Mouse (Mus musculus) lung, embryonic 15.5 days (tissue): Measurements from ENCODE around the gene Leap2. TPM values are rescaled to one million over a fixed set of nuclear protein-coding genes. Genes with fewer than 3 reads are reported as not detected.
"Not testable (repeated sequence)": the region's sequence is repeated elsewhere in the genome, so short reads cannot be mapped to it uniquely, and the experiment has no call there.

Experiments
- ATAC-seq: fragments of 200-750 bp; cut with Nextera tagmentation; 2 replicates; pipeline ENCODE4 v1.8.0; 2017; ENCODE audit warnings: moderate number of reproducible peaks, borderline replicate concordance; ENCODE audit not compliant: low FRiP score, low TSS enrichment; ENCODE audit errors: extremely low read depth
- H3K27ac ChIP-seq: fragments of 300-500 bp; sonication (generic); 2 replicates; pipeline ENCODE4 v1.5.1; 2015; ENCODE audit warnings: moderate library complexity, mild to moderate bottlenecking, inconsistent platforms
- H3K27me3 ChIP-seq: fragments of 300-500 bp; sonication (generic); 2 replicates; pipeline ENCODE4 v1.6.1; 2015; ENCODE audit warnings: inconsistent platforms
- H3K36me3 ChIP-seq: fragments of 300-500 bp; sonication (generic); 2 replicates; pipeline ENCODE4 v1.6.1; 2015; ENCODE audit warnings: inconsistent platforms
- H3K4me1 ChIP-seq: fragments of 300-500 bp; sonication (generic); 2 replicates; pipeline ENCODE4 v1.6.1; 2015; ENCODE audit warnings: inconsistent platforms
- H3K4me2 ChIP-seq: fragments of 300-500 bp; sonication (generic); 2 replicates; pipeline ENCODE4 v1.6.1; 2015; ENCODE audit warnings: inconsistent platforms, mild to moderate bottlenecking, moderate library complexity
- H3K4me3 ChIP-seq: fragments of 300-500 bp; sonication (generic); 2 replicates; pipeline ENCODE4 v1.5.1; 2015; ENCODE audit warnings: mild to moderate bottlenecking, inconsistent platforms
- H3K9ac ChIP-seq: fragments of 300-500 bp; sonication (generic); 2 replicates; pipeline ENCODE4 v1.6.1; 2015; ENCODE audit warnings: inconsistent platforms
- H3K9me3 ChIP-seq: fragments of 300-500 bp; sonication (generic); 2 replicates; pipeline ENCODE4 v1.6.1; 2016; ENCODE audit warnings: inconsistent platforms
- WGBS: fragments of 180-500 bp; shearing (Covaris S2); methylation state at CpG from one replicate; pipeline ENCODE4 v1.1.7; 2015; 5-methylcytosine and 5-hydroxymethylcytosine counted together
- polyA plus RNA-seq: library from polyadenylated mRNA; unstranded; fragments of >200 nt; fragmentation: Nextera tagmentation; extraction: Ambion mirVana; gene quantifications from 2 replicates; pipeline ENCODE4 v1.2.1, GENCODE M21; 2015

Leap2 gene
- polyA plus RNA-seq, 1 experiment from 2014 or later: not detected

GRCm38 (mm10) chr11:53435504-53435903 lies 12.5 kb upstream of the Leap2 start:
- H3K4me2 ChIP-seq: no peak overlapping the region
- H3K27me3 ChIP-seq: no peaks in the 10 kb centered on the region
- WGBS: 81% methylated on average over 8 of the region's 8 CpGs
- no peak overlapping the region for H3K27ac ChIP-seq
- no peak overlapping the region for H3K9ac ChIP-seq
- H3K4me3 ChIP-seq: no peak overlapping the region
- H3K4me1 ChIP-seq: peaks cover 3% of the 10 kb centered on the region; the same call in 1 of the 2 replicates
- no peaks in the 10 kb centered on the region for H3K9me3 ChIP-seq
- no peaks in the 10 kb centered on the region for H3K36me3 ChIP-seq
- no peak for ATAC-seq

- Histone ChIP-seq H3K4me2 (no peak overlapping the region), H3K9me3 (no peaks in the 10 kb centered on the region), H3K9ac (no peak overlapping the region), H3K36me3 (peaks cover 8% of the 10 kb centered on the region; the same call in 1 of the 2 replicates), H3K4me3 (no peak overlapping the region), H3K27ac (no peak overlapping the region), H3K4me1 (peaks cover 13% of the 10 kb centered on the region), H3K27me3 (no peaks in the 10 kb centered on the region)
- no peak for ATAC-seq
- WGBS: 48% methylated on average over 6 of the region's 6 CpGs
Observed at GRCm38 (mm10) chr11:53433057-53433456, 10.1 kb upstream of the Leap2 start.

- Histone ChIP-seq H3K9me3 (no peaks in the 10 kb centered on the region), H3K36me3 (peaks cover 14% of the 10 kb centered on the region; the same call in 1 of the 2 replicates), H3K4me1 (peaks cover 13% of the 10 kb centered on the region), H3K4me3 (peak overlapping the region; percentile 80), H3K27ac (peak overlapping the region; percentile 37), H3K9ac (peak overlapping the region; percentile 23), H3K4me2 (peak overlapping the region; percentile 83), H3K27me3 (no peaks in the 10 kb centered on the region)
- peak; percentile 28 for ATAC-seq
- WGBS: 12% methylated on average over 9 of the region's 9 CpGs
Observed at GRCm38 (mm10) chr11:53431347-53432056, 8.5 kb upstream of the Leap2 start.

GRCm38 (mm10) chr11:53430670-53431346 lies 7.8 kb upstream of the Leap2 start, which contains the start of the genes Uqcrq and Gdf9:
TSS of gene Uqcrq (minus strand) at chr11:53430831.
TSS of gene Gdf9 (plus strand) at chr11:53431023.
- Histone ChIP-seq H3K36me3 (peaks cover 14% of the 10 kb centered on the region; the same call in 1 of the 2 replicates), H3K4me2 (peak within 1 kb of the TSS; percentile 83), H3K27ac (peak within 1 kb of the TSS; percentile 43), H3K9me3 (no peaks in the 10 kb centered on the region), H3K9ac (peak within 1 kb of the TSS; percentile 81), H3K4me1 (peaks cover 13% of the 10 kb centered on the region), H3K4me3 (peak within 1 kb of the TSS; percentile 80), H3K27me3 (no peaks in the 10 kb centered on the region)
- WGBS: under 1% methylated on average over 44 of the region's 44 CpGs
- peak; percentile 95 for ATAC-seq

- no peaks in the 10 kb centered on the region for H3K27me3 ChIP-seq
- peak overlapping the region; percentile 81 for H3K9ac ChIP-seq
- peaks cover 14% of the 10 kb centered on the region; the same call in 1 of the 2 replicates for H3K36me3 ChIP-seq
- under 1% methylated on average over 34 of the region's 34 CpGs for WGBS
- ATAC-seq: peak; percentile 29
- peaks cover 13% of the 10 kb centered on the region for H3K4me1 ChIP-seq
- no peaks in the 10 kb centered on the region for H3K9me3 ChIP-seq
- H3K4me3 ChIP-seq: peak overlapping the region; percentile 80
- peak overlapping the region; percentile 43 for H3K27ac ChIP-seq
- H3K4me2 ChIP-seq: peak overlapping the region; percentile 83
Observed at GRCm38 (mm10) chr11:53430300-53430669, 7.3 kb upstream of the Leap2 start.

GRCm38 (mm10) chr11:53429182-53429581 lies 6.2 kb upstream of the Leap2 start:
- H3K9ac ChIP-seq: no peak overlapping the region

GRCm38 (mm10) chr11:53428716-53429057 lies 5.7 kb upstream of the Leap2 start:
- H3K9ac ChIP-seq: no peak overlapping the region
- no peak overlapping the region for H3K4me3 ChIP-seq
- ATAC-seq: no peak
- H3K27ac ChIP-seq: no peak overlapping the region
- H3K36me3 ChIP-seq: peaks cover 14% of the 10 kb centered on the region; the same call in 1 of the 2 replicates
- no peak overlapping the region for H3K4me2 ChIP-seq
- no peaks in the 10 kb centered on the region for H3K9me3 ChIP-seq
- H3K27me3 ChIP-seq: no peaks in the 10 kb centered on the region
- peaks cover 13% of the 10 kb centered on the region for H3K4me1 ChIP-seq
- WGBS: 92% methylated on average over 5 of the region's 5 CpGs

More at GRCm38 (mm10) chr11:53429182-53429581, 6.2 kb upstream of the Leap2 start:
- Histone ChIP-seq H3K27me3 (no peaks in the 10 kb centered on the region), H3K4me2 (peak overlapping the region; percentile 83), H3K36me3 (peaks cover 14% of the 10 kb centered on the region; the same call in 1 of the 2 replicates), H3K9me3 (no peaks in the 10 kb centered on the region), H3K4me3 (peak overlapping the region; percentile 80; the same call in 1 of the 2 replicates), H3K27ac (no peak overlapping the region), H3K4me1 (peaks cover 13% of the 10 kb centered on the region)
- no peak for ATAC-seq

- Histone ChIP-seq H3K9me3 (no peaks in the 10 kb centered on the region), H3K9ac (no peak overlapping the region), H3K4me2 (no peak overlapping the region), H3K27ac (no peak overlapping the region), H3K4me3 (no peak overlapping the region), H3K4me1 (peaks cover 13% of the 10 kb centered on the region), H3K27me3 (no peaks in the 10 kb centered on the region), H3K36me3 (peaks cover 14% of the 10 kb centered on the region; the same call in 1 of the 2 replicates)
- 86% methylated on average over 3 of the region's 3 CpGs for WGBS
- no peak for ATAC-seq
Observed at GRCm38 (mm10) chr11:53427993-53428715, 5.2 kb upstream of the Leap2 start.

- not testable (repeated sequence) for H3K27ac ChIP-seq, H3K4me2 ChIP-seq, H3K27me3 ChIP-seq, H3K9ac ChIP-seq, ATAC-seq, H3K4me3 ChIP-seq, H3K9me3 ChIP-seq
- 72% methylated on average over 3 of the region's 3 CpGs for WGBS
- Histone ChIP-seq H3K36me3 (peaks cover 14% of the 10 kb centered on the region; the same call in 1 of the 2 replicates), H3K4me1 (peaks cover 13% of the 10 kb centered on the region)
Observed at GRCm38 (mm10) chr11:53426914-53427313, 3.9 kb upstream of the Leap2 start.

GRCm38 (mm10) chr11:53425711-53426255 lies 2.8 kb upstream of the Leap2 start:
- Histone ChIP-seq H3K27me3 (no peaks in the 10 kb centered on the region), H3K36me3 (peaks cover 14% of the 10 kb centered on the region; the same call in 1 of the 2 replicates), H3K9ac (no peak overlapping the region), H3K27ac (no peak overlapping the region), H3K4me3 (no peak overlapping the region), H3K4me2 (no peak overlapping the region), H3K4me1 (peaks cover 10% of the 10 kb centered on the region), H3K9me3 (no peaks in the 10 kb centered on the region)
- no peak for ATAC-seq
- 75% methylated on average over 6 of the region's 6 CpGs for WGBS

GRCm38 (mm10) chr11:53425251-53425650 lies 2.3 kb upstream of the Leap2 start:
- H3K9ac ChIP-seq: no peak overlapping the region
- no peak overlapping the region for H3K4me3 ChIP-seq
- H3K4me1 ChIP-seq: peaks cover 10% of the 10 kb centered on the region
- ATAC-seq: no peak
- peaks cover 15% of the 10 kb centered on the region; the same call in 1 of the 2 replicates for H3K36me3 ChIP-seq
- H3K4me2 ChIP-seq: no peak overlapping the region
- WGBS: 36% methylated on average over 3 of the region's 3 CpGs
- no peaks in the 10 kb centered on the region for H3K9me3 ChIP-seq
- no peaks in the 10 kb centered on the region for H3K27me3 ChIP-seq
- H3K27ac ChIP-seq: no peak overlapping the region
